Mouse (Mus musculus) testis, adult 2 months (tissue): Measurements from ENCODE around the gene Enah.

Experiments
- CTCF ChIP-seq: fragments of 200-500 bp; IDR thresholded peaks from 2 replicates; pipeline ENCODE4 v1.5.1; 2012; ENCODE audit warnings: low read depth, mild to moderate bottlenecking, inconsistent platforms, low read length, moderate library complexity; ENCODE audit not compliant: control insufficient read depth, insufficient read depth, insufficient replicate concordance
- POLR2A ChIP-seq: fragments of 200-500 bp; IDR thresholded peaks from 2 replicates; pipeline ENCODE4 v1.6.1; 2012; ENCODE audit warnings: low read depth, mild to moderate bottlenecking, inconsistent platforms, low read length, moderate library complexity; ENCODE audit not compliant: control insufficient read depth

- TF ChIP-seq CTCF (no peak), POLR2A (no peak)
Measured at GRCm38 (mm10) chr1:181937064-181937463, 82.7 kb downstream of the Enah start.
